8 mouse cellular contexts compared by ENCODE assay signal in genomic region chr10:121767295-121767694, GRCm38 (mm10). TPM values are rescaled to one million over a fixed set of nuclear protein-coding genes. Genes with fewer than 3 reads are reported as not detected.
DNase-seq lines count a peak whose midpoint lies in the region; TF ChIP-seq lines count a peak whose summit lies in the region.
"Not testable (repeated sequence)": the region's sequence is repeated elsewhere in the genome, so short reads cannot be mapped to it uniquely, and the experiment has no call there.

No protein-coding gene starts in this region.

- not testable (repeated sequence) for H3K36me3 ChIP-seq in kidney, adult 2 months (ENCODE audit: control insufficient read depth, insufficient read depth, low read length); liver, adult 2 months (ENCODE audit: control insufficient read depth, insufficient read depth, low read length)

- not testable (repeated sequence) for H3K27ac ChIP-seq in gastrocnemius, adult 2 months; kidney, adult 2 months (ENCODE audit: insufficient read depth, low read depth, low read length); liver, adult 2 months (replicated peaks; ENCODE audit: insufficient read depth, low read depth, low read length)

- intact Hi-C loops in gastrocnemius, adult 2 months (cut with DNase I), result not testable (repeated sequence)

- 86% methylated on average over 3 of the region's 3 CpGs for WGBS in kidney, adult 2 months
- WGBS in liver, adult 2 months, result 83% methylated on average over 3 of the region's 3 CpGs

- H3K9ac ChIP-seq in liver, adult 2 months (ENCODE audit: low read depth, low read length), result not testable (repeated sequence)

- peak; percentile 45 for TF ChIP-seq CTCF in gastrocnemius, adult 2 months (IDR thresholded peaks at IDR 0.05)
- peak; percentile 51 for TF ChIP-seq CTCF in kidney, adult 2 months (conservative IDR thresholded peaks at IDR 0.05; ENCODE audit: insufficient read depth, insufficient read length, low read depth, low read length)
- TF ChIP-seq CTCF in liver, adult 2 months (IDR thresholded peaks at IDR 0.05; ENCODE audit: low read depth, low read length), result peak; percentile 39; the same call in 1 of the 2 replicates

- not testable (repeated sequence) for H3K4me1 ChIP-seq in kidney, adult 2 months (ENCODE audit: control insufficient read depth, insufficient read depth, low read length); liver, adult 2 months (ENCODE audit: control insufficient read depth, insufficient read depth, low read length)

- not testable (repeated sequence) for H3K4me3 ChIP-seq in gastrocnemius, adult 2 months; kidney, adult 2 months (ENCODE audit: insufficient read depth, low read depth, low read length); liver, adult 2 months (ENCODE audit: insufficient read depth, low read depth, low read length)

- TF ChIP-seq POLR2A in kidney, adult 2 months (IDR thresholded peaks at IDR 0.05; ENCODE audit: low read depth, low read length); liver, adult 2 months (IDR thresholded peaks at IDR 0.05; ENCODE audit: extremely low read depth, insufficient read depth, low read length): not testable (repeated sequence)

- peak; percentile 56 for DNase-seq in A20 (ENCODE audit: low read depth, low spot score)
- DNase-seq in NIH3T3 (ENCODE audit: low read depth), result peak; percentile 59
- DNase-seq in c-Kit-positive CD71-negative TER-119-negative erythroid progenitor cells, embryonic 14.5 days (ENCODE audit: low read depth), result peak; percentile 28
- DNase-seq in gastrocnemius, adult 2 months, result not testable (repeated sequence)
- DNase-seq in kidney, adult 2 months, result peak; percentile 12
- peak; percentile 4 for DNase-seq in liver, adult 2 months (ENCODE audit: extremely low read depth, low read depth, low spot score)
- peak; percentile 16 for DNase-seq in naive thymus-derived CD4-positive, alpha-beta T cell, adult 2 months (ENCODE audit: low read depth)
- peak; percentile 65 for DNase-seq in thymus, postnatal 4 days

- not testable (repeated sequence) for H3K27me3 ChIP-seq in kidney, adult 2 months (replicated peaks; ENCODE audit: control insufficient read depth, insufficient read depth, low read length); liver, adult 2 months (ENCODE audit: control insufficient read depth, insufficient read depth, low read length)

- H3K79me2 ChIP-seq in liver, adult 2 months (ENCODE audit: control insufficient read depth, insufficient read depth, low read length), result not testable (repeated sequence)

RNA-seq across cellular contexts. Expression of gene BC048403, which starts 27.6 kb away (rescaled TPM):
- total RNA-seq in gastrocnemius, adult 2 months (2021), result 1 to 10 TPM; 1.5 to 2.0 TPM
- 5.2 and 5.5 TPM in 2 replicates for polyA plus RNA-seq in kidney, adult 2 months (2012; rRNA removed)
- total RNA-seq in liver, adult 2 months (2014; rRNA removed), result 0.92 and 1.9 TPM in 2 replicates
- 3.9 and 5.9 TPM in 2 replicates for polyA plus RNA-seq in liver, adult 2 months (2012; rRNA removed)
